Mouse (Mus musculus) heart, adult 2 months (tissue): ENCODE data around the gene Cys1.

Experiments
- CTCF ChIP-seq: fragments of 200-600 bp; IDR thresholded peaks from 2 replicates; pipeline ENCODE4 v1.8.1; 2022; ENCODE audit warnings: antibody characterized with exemption, mild to moderate bottlenecking, moderate library complexity
- EP300 ChIP-seq: fragments of 200-500 bp; IDR thresholded peaks from 2 replicates; pipeline ENCODE4 v1.6.1; 2011; ENCODE audit warnings: low read depth, low read length, control low read depth; ENCODE audit not compliant: insufficient read depth

DNA sequence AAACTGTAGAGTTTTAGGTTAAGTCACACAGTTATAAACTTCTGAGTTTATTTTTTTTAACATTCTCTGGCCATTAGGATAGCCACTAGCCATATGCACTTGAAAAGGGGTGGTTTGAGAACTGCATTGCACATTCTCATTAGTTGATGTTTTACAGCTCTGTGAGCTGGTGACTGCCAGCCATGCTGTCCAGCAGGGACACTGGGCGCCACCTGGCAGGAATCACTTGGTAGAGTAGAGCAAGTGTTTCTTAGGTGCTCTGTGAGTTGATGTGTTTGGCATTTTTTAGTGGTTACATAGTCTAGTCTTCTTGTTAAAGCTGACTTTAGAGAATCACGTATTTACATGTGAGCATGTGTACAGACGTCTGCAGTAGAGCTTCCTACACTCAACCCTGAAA lies 25.2 kb downstream of the Cys1 start:
- peak; percentile 42 for TF ChIP-seq CTCF
- TF ChIP-seq EP300: no peak
